Mouse (Mus musculus) CH12.LX (cell line): Measurements from ENCODE around the gene Syce1.

Experiments used
- CHD1 ChIP-seq: IDR thresholded peaks from 2 replicates; pipeline ENCODE4 v1.6.1; 2012; ENCODE audit warnings: low read depth, low read length, improper control_type of control experiment, inconsistent platforms
- CTCF ChIP-seq, 2 experiments: IDR thresholded peaks in 1 of 2; conservative IDR thresholded peaks in 1 of 2; 2 replicates each; pipeline ENCODE4 v1.5.1; 2011 to 2012; ENCODE audit warnings: low read depth in 2 of 2, low read length in 2 of 2, improper control_type of control experiment in 1 of 2, inconsistent platforms in 1 of 2, mild to moderate bottlenecking in 1 of 2, moderate library complexity in 1 of 2
- E2F4 ChIP-seq: IDR thresholded peaks from 2 replicates; pipeline ENCODE4 v1.6.1; 2011; ENCODE audit warnings: low read depth, low read length, improper control_type of control experiment; ENCODE audit not compliant: insufficient replicate concordance
- EP300 ChIP-seq: IDR thresholded peaks from 2 replicates; pipeline ENCODE4 v1.6.1; 2011; ENCODE audit warnings: low read length, improper control_type of control experiment
- JUN ChIP-seq: IDR thresholded peaks from 2 replicates; pipeline ENCODE4 v1.6.1; 2011; ENCODE audit warnings: low read depth, mild to moderate bottlenecking, low read length, improper control_type of control experiment, moderate library complexity; ENCODE audit not compliant: insufficient read depth
- MEF2A ChIP-seq: IDR thresholded peaks from 2 replicates; pipeline ENCODE4 v1.6.1; 2014; ENCODE audit warnings: low read depth, mild to moderate bottlenecking, inconsistent platforms, low read length, improper control_type of control experiment, borderline replicate concordance
- MXI1 ChIP-seq: IDR thresholded peaks from 2 replicates; pipeline ENCODE4 v1.6.1; 2011; ENCODE audit warnings: mild to moderate bottlenecking, low read depth, low read length, improper control_type of control experiment
- POLR2A ChIP-seq: IDR thresholded peaks from 2 replicates; pipeline ENCODE4 v1.6.1; 2011; ENCODE audit warnings: low read depth, mild to moderate bottlenecking, improper control_type of control experiment, low read length
- RAD21 ChIP-seq: IDR thresholded peaks from 2 replicates; pipeline ENCODE4 v1.6.1; 2011; ENCODE audit warnings: low read depth, mild to moderate bottlenecking, low read length, improper control_type of control experiment, moderate library complexity
- UBTF ChIP-seq: IDR thresholded peaks from 2 replicates; pipeline ENCODE4 v1.6.1; 2012; ENCODE audit warnings: low read depth, mild to moderate bottlenecking, inconsistent platforms, low read length, improper control_type of control experiment, moderate library complexity
- USF1 ChIP-seq: IDR thresholded peaks from 2 replicates; pipeline ENCODE4 v1.6.1; 2014; ENCODE audit warnings: low read depth, mild to moderate bottlenecking, inconsistent platforms, low read length, improper control_type of control experiment
- ZC3H11A ChIP-seq: IDR thresholded peaks from 2 replicates; pipeline ENCODE4 v1.6.1; 2012; ENCODE audit warnings: low read depth, mild to moderate bottlenecking, inconsistent platforms, low read length, improper control_type of control experiment
- ZKSCAN1 ChIP-seq: IDR thresholded peaks from 2 replicates; pipeline ENCODE4 v1.6.1; 2012; ENCODE audit warnings: low read depth, inconsistent platforms, low read length, improper control_type of control experiment, borderline replicate concordance
- ZMIZ1 ChIP-seq: IDR thresholded peaks from 2 replicates; pipeline ENCODE4 v1.6.1; 2012; ENCODE audit warnings: low read depth, mild to moderate bottlenecking, inconsistent platforms, low read length, improper control_type of control experiment

DNA sequence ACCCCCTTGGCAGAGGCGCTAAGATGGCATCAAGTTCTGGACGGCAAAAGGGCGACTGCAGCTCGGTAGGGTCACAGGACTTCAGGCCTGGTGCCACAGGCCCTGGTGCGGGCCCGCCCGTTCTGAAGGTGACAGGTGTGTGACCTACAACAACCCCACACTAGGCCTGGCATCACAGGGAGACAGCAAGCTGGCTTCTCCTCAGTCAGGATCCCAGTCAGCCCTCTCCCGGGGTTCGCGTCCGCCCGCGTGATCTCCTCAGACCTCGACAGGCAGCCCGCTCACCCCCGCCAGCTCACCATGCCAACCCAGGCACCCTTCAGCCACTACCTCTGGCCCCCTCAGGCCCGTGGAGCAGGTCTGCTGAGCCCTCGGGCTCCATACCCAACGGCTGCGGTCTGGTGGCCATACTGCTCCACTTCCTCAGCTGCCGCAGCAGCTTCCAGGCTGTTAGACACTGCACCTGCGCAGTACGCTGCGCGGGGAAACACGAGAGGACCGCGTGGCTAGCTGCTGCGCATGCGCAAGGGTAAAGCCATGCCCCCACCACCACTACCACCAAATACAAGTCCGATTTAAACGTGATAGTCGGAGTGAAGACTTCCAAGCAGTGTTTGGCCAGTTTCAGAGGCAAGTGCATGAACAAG is at the start of gene Syce1:
- no peak for TF ChIP-seq JUN
- no peak for TF ChIP-seq ZMIZ1
- TF ChIP-seq CTCF (conservative IDR thresholded peaks at IDR 0.05 in 1 of 2, IDR thresholded peaks at IDR 0.05 in 1 of 2; ENCODE audit: low read depth in 2 of 2, low read length in 2 of 2): no peak
- TF ChIP-seq E2F4: no peak
- no peak for TF ChIP-seq POLR2A
- no peak for TF ChIP-seq USF1
- TF ChIP-seq ZC3H11A: no peak
- TF ChIP-seq MXI1: no peak
- no peak for TF ChIP-seq UBTF
- TF ChIP-seq RAD21: no peak
- TF ChIP-seq ZKSCAN1: no peak
- no peak for TF ChIP-seq MEF2A
- TF ChIP-seq CHD1: no peak
- no peak for TF ChIP-seq EP300
